Mouse (Mus musculus) G1E-ER4 (cell line): ENCODE measurements around the gene Igsf6. TPM values are rescaled to one million over a fixed set of nuclear protein-coding genes. Genes with fewer than 3 reads are reported as not detected.

ENCODE experiments used
- GATA1 ChIP-seq: IDR thresholded peaks from one replicate; pipeline ENCODE4 v1.8.0; 2012; ENCODE audit warnings: low read length, inconsistent platforms
- polyA plus RNA-seq: library from polyadenylated mRNA; stranded (reverse); fragments of >175 nt; gene quantifications from 2 replicates; pipeline ENCODE4 v1.2.3, GENCODE M21; 2012

Gene Igsf6
- not detected in 2 replicates for polyA plus RNA-seq

DNA sequence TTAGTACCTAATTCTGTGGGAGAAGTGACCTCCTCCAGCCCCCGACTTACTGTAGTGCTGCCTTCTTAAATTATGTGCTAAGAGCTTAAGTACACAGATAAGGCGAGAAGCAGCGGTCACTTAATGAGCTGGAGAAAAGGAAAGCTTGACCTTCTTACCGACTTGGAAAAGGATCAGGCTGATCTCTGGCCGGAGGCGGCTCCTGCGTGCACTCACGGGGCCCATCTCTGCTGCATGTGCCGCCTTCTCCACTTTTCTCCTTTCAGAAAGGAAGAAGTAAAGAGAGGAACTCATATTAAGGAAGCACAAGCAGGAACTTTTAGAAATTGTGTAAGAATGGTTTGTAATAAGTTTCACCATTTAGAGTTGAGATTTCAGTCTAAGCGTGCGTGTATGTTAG is at the start of gene Igsf6:
TSS of gene Igsf6 (minus strand) at position 292 of the 400 bp plus-strand sequence.
- no peak for TF ChIP-seq GATA1

- no peak for TF ChIP-seq GATA1
Observed at GRCm38 (mm10) chr7:121120143-121120818, 45.9 kb upstream of the Igsf6 start.

DNA sequence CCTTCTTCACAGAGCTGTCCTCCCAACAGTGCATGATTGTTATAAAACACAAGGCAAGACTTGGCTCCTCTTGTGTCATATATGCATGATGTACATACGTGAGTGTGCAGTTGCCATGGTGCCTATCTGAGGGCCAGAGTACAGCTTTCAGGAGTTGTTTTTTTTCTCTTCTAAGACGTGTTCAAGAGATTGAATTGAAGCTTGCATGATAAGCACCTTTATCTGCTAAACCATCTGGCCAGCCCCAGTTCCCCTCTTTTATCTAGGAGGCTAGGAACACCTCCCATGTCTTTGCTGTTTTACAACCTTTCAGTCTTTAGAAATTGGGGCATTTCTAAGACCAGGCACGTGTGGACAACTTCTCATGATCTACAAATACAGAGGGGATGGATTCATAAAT is 37.4 kb upstream of the Igsf6 start:
- TF ChIP-seq GATA1 = peak; percentile 58

DNA sequence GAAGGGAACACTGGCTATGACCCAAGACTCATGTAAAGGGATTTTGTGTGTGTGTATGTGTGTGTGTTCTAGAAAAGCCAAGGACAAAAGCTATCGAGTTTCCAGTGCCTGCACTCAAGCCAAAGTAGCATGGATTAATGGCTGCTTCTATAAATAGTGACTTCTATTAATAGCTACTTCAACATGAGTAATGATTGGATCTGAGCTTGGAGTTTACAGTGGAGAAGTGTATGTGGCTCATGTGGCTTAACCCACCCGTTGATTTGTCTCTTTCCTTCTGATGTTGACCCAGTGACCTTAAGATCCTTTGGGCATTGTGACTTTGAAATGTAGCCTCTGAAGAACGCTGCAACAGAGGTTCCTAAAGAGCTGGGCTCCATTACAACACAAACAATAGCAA is 36.9 kb upstream of the Igsf6 start:
- no peak for TF ChIP-seq GATA1

GRCm38 (mm10) chr7:121107851-121108250 is 33.5 kb upstream of the Igsf6 start:
- TF ChIP-seq GATA1 = no peak

- no peak for TF ChIP-seq GATA1
Observed at GRCm38 (mm10) chr7:121098614-121099389, 24.4 kb upstream of the Igsf6 start.

GRCm38 (mm10) chr7:121093026-121093425 is 18.7 kb upstream of the Igsf6 start:
- no peak for TF ChIP-seq GATA1

DNA sequence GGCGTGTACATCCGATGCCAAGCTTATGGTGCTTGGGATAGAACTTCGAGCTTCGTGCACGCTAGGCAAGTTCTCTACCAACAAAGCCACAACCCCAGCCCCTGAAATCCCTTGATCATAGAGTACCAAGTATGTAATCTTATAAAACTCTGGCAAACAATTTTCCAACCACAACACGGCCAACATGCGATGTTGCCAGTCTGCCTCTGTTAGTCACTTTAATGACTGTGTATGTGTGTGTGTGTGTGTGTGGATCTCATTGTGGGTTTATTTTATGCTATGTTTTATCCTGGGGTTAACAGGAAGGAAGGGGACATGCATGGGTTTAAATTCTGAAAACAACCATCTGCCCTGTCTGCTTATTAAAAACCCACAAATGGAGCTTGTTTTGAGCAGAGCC is 16.4 kb upstream of the Igsf6 start:
- no peak for TF ChIP-seq GATA1

DNA sequence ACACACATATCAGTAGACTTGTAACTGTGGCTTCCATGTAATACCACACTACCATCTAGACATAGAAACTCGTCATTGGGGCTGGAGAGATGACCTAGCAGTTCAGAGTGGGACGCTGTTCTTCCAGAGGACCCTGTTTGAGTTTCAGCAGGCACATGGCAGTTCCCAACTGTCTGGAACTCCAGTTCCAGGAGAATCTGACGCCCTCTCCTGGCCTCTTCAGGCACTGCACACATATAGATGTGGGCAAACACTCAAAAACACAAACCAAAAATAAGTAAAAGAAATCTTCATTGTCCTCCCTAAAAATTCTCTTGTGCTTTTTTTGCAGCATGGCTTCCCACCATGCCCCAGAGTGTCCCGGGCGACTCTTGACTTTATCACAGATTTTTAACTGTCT is 14.4 kb upstream of the Igsf6 start:
- no peak for TF ChIP-seq GATA1

- no peak for TF ChIP-seq GATA1
Observed at GRCm38 (mm10) chr7:121085500-121085899, 11.1 kb upstream of the Igsf6 start.

DNA sequence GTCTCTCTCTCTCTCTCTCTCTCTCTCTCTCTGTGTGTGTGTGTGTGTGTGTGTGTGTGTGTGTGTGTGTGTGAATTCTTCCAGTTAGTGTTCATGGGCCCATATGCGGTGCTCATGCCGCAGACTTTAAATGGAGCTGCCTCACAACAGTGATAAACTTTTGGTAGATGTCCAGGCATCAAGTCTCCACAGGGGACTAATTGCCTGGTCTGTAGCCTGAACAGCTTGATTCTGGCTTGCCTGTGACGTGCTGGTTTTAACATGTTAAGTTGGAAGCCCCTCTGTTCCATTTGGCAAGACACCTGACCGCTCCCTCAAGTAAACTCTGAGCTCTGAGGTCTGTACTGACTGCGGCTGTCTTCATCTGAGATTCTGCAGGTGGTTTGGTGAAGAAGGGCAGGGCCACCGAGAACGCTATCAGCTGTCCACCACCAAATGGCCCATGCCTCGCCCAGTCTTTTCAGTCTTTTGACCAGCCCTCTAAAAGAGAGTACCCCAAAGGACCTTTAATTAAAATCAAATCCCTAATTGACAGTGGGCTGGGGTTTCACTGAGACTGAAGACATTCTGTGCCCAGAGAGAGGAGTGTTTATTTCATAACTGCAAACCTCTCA is 10.6 kb upstream of the Igsf6 start:
- TF ChIP-seq GATA1 = no peak

DNA sequence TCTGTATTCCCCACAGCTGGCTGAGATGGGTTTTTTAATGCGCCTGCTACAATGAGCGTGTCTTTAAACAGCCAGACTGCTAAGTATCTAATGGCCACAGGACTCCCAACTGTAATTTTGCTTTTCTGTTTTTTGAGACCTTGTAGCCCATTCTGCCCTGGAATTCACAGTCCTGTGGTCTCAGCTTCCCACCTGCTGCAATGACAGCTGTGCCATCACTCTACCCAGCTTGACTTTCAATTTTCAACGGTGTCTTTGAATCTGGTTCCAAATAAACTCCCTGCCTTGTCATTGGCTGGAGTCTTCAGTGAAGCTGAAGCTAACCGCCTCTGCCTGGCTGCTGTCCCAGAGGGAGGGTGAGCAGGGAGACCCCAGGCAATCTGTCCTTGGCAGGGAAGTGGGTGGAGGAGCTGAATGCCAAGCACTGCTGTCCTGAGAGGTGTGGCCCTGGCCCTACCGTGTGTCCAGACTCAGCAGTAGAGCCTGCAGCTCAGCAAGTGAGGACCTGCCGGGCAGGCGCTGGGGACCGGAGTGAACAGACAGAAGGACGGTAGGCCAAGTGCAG is 8.7 kb upstream of the Igsf6 start:
- no peak for TF ChIP-seq GATA1

DNA sequence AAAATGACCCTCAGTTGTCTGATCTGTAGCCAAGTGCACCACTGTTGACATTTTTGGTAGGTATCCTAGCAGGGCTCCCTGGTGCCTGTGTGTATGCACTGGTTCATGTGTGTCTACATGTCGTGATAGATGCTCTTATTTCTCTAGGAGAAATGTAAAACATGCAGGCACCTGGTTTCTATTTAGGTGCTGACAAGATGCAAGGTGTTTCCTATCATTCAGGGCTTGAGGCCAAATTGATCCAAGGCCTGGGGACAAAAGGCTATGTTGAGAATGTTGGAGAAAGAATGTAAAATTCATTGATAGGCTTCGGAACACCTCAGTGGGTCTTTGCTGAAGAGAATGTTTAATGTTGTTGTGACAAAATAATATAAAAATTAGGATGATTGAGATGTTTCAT is 7.4 kb upstream of the Igsf6 start:
- TF ChIP-seq GATA1 = no peak

DNA sequence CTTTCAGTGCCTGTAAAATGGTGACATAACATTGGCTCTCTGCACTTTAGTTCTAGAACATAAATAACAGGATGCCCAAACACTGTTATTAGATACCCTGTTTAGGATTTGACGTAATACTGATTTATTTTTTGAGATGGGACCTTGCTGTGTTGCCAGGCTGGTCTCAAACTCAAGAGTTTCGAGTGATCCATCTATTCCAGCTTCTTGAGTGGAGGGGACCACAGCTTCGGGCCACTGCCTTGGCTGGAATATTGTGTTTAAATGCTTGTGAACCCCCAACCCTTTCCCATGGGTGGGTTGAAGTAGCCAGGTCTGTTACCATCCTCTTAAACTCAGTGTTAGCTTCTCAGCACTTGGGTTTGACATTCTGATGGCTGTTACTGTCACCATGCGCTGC is 7.0 kb upstream of the Igsf6 start, which contains the start of gene Otoa:
TSS of gene Otoa (plus strand) at position 301 of the 400 bp plus-strand sequence.
- TF ChIP-seq GATA1 = no peak

- no peak for TF ChIP-seq GATA1
Observed at GRCm38 (mm10) chr7:121077829-121078228, 3.5 kb upstream of the Igsf6 start.

- TF ChIP-seq GATA1 = no peak
Observed at GRCm38 (mm10) chr7:121077311-121077710, 2.9 kb upstream of the Igsf6 start.
